Mouse (Mus musculus): ENCODE measurements around the gene Flywch1. TPM values are rescaled to one million over a fixed set of nuclear protein-coding genes. Genes with fewer than 3 reads are reported as not detected.
"Not testable (repeated sequence)": the region's sequence is repeated elsewhere in the genome, so short reads cannot be mapped to it uniquely, and the experiment has no call there.

Gene Flywch1
- total RNA-seq, 2 experiments from 2014 or later, result 125 to 133 TPM

- intact Hi-C loops (cut with DNase I), result no loop called here
- DNase-seq (ENCODE audit: extremely low spot score in 1 of 2, low spot score in 2 of 2), result peak; percentile 87 to 89
Measured at GRCm38 (mm10) chr17:23785561-23786471, 14.4 kb upstream of the Flywch1 start, which contains the start of gene Flywch2. Flywch2 (minus strand) TSS chr17:23786081.

- DNase-seq (ENCODE audit: extremely low spot score in 1 of 2, low spot score in 2 of 2), result no peak
- intact Hi-C loops (cut with DNase I), result no loop called here
Measured at GRCm38 (mm10) chr17:23783352-23783751, 11.9 kb upstream of the Flywch1 start.

GRCm38 (mm10) chr17:23778447-23778846 is 7.0 kb upstream of the Flywch1 start:
- no peak for DNase-seq (ENCODE audit: extremely low spot score in 1 of 2, low spot score in 2 of 2)
- intact Hi-C loops (cut with DNase I), result loop anchor here (5.0 kb wide), 1 partner anchor 184 kb away; no protein-coding TSS in a partner anchor

GRCm38 (mm10) chr17:23777141-23777540 is 5.7 kb upstream of the Flywch1 start:
- intact Hi-C loops (cut with DNase I), result loop anchor here (5.0 kb wide), 1 partner anchor 185 kb away; no protein-coding TSS in a partner anchor
- no peak for DNase-seq (ENCODE audit: extremely low spot score in 1 of 2, low spot score in 2 of 2)

GRCm38 (mm10) chr17:23776216-23776615 is 4.8 kb upstream of the Flywch1 start:
- DNase-seq (ENCODE audit: extremely low spot score in 1 of 2, low spot score in 2 of 2), result no peak
- intact Hi-C loops (cut with DNase I), result loop anchor here (5.0 kb wide), 1 partner anchor 186 kb away; no protein-coding TSS in a partner anchor

- peak; percentile 48 to 87 for DNase-seq (ENCODE audit: extremely low spot score in 1 of 2, low spot score in 2 of 2)
- intact Hi-C loops (cut with DNase I), result loop anchor here (5.0 kb wide), 1 partner anchor 53 kb away; the partner anchor contains the start of gene Elob
Measured at GRCm38 (mm10) chr17:23774090-23774489, 2.7 kb upstream of the Flywch1 start.

- intact Hi-C loops (cut with DNase I), result loop anchor here (5.0 kb wide), 1 partner anchor 54 kb away; the partner anchor contains the start of gene Elob
- DNase-seq (ENCODE audit: extremely low spot score in 1 of 2, low spot score in 2 of 2), result no peak
Measured at GRCm38 (mm10) chr17:23773676-23774075, 2.3 kb upstream of the Flywch1 start.

GRCm38 (mm10) chr17:23772219-23772556 is 786 bp upstream of the Flywch1 start:
- intact Hi-C loops (cut with DNase I), result loop anchor here (5.0 kb wide), 1 partner anchor 55 kb away; the partner anchor contains the start of gene Elob
- DNase-seq (ENCODE audit: extremely low spot score in 1 of 2, low spot score in 2 of 2), result not testable (repeated sequence)

- no peak for DNase-seq (ENCODE audit: extremely low spot score in 1 of 2, low spot score in 2 of 2)
- intact Hi-C loops (cut with DNase I), result loop anchor here (5.0 kb wide), 1 partner anchor 56 kb away; the partner anchor contains the start of gene Elob
Measured at GRCm38 (mm10) chr17:23770896-23771283, 512 bp downstream of the Flywch1 start.

- DNase-seq (ENCODE audit: extremely low spot score in 1 of 2, low spot score in 2 of 2), result no peak
- intact Hi-C loops (cut with DNase I), result loop anchor here (5.0 kb wide), 1 partner anchor 57 kb away; the partner anchor contains the start of gene Elob
Measured at GRCm38 (mm10) chr17:23770493-23770892, 909 bp downstream of the Flywch1 start.

GRCm38 (mm10) chr17:23762976-23763375 is 8.4 kb downstream of the Flywch1 start:
- no peak for DNase-seq (ENCODE audit: extremely low spot score in 1 of 2, low spot score in 2 of 2)
- intact Hi-C loops (cut with DNase I), result no loop called here

GRCm38 (mm10) chr17:23761155-23761554 is 10.2 kb downstream of the Flywch1 start:
- DNase-seq (ENCODE audit: extremely low spot score in 1 of 2, low spot score in 2 of 2), result no peak

GRCm38 (mm10) chr17:23760231-23760630 is 11.2 kb downstream of the Flywch1 start:
- no peak for DNase-seq (ENCODE audit: extremely low spot score in 1 of 2, low spot score in 2 of 2)
- intact Hi-C loops (cut with DNase I), result no loop called here

More at GRCm38 (mm10) chr17:23761155-23761554, 10.2 kb downstream of the Flywch1 start:
- intact Hi-C loops (cut with DNase I), result no loop called here

GRCm38 (mm10) chr17:23758801-23759200 is 12.6 kb downstream of the Flywch1 start:
- intact Hi-C loops (cut with DNase I), result no loop called here
- no peak for DNase-seq (ENCODE audit: extremely low spot score in 1 of 2, low spot score in 2 of 2)

- intact Hi-C loops (cut with DNase I), result no loop called here
- DNase-seq (ENCODE audit: extremely low spot score in 1 of 2, low spot score in 2 of 2), result no peak
Measured at GRCm38 (mm10) chr17:23757581-23757980, 13.8 kb downstream of the Flywch1 start.

GRCm38 (mm10) chr17:23755689-23756088 is 15.7 kb downstream of the Flywch1 start:
- DNase-seq (ENCODE audit: extremely low spot score in 1 of 2, low spot score in 2 of 2), result no peak
- intact Hi-C loops (cut with DNase I), result no loop called here

- intact Hi-C loops (cut with DNase I), result no loop called here
Measured at GRCm38 (mm10) chr17:23749400-23750191, 21.8 kb downstream of the Flywch1 start.

GRCm38 (mm10) chr17:23748631-23749391 is 22.6 kb downstream of the Flywch1 start:
- intact Hi-C loops (cut with DNase I), result no loop called here
- peak; percentile 39 to 67 for DNase-seq (ENCODE audit: extremely low spot score in 1 of 2, low spot score in 2 of 2)

More at GRCm38 (mm10) chr17:23749400-23750191, 21.8 kb downstream of the Flywch1 start:
- DNase-seq (ENCODE audit: extremely low spot score in 1 of 2, low spot score in 2 of 2), result no peak
